Comparison of ENCODE assay signal across 23 mouse cellular contexts in the genomic region with DNA sequence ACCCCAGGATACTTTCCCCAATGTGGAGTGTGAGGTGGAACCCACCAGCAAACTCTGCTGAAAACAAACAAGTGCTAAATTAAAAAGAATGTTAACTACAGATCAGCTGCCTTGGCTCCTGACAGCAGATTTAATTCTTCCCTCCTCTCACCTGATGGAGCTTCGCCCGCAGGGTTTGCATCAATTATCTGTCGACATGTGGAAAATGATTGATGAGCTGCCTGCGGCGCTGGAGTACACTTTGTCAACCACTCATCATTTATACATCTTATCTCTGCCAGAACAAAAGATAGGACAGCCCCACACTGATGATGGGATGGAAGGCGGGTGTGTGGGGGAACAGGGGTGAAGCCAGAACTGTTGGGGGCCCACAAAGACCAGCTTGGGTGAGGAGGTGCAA.
DNase-seq lines count a peak whose midpoint lies in the region; ATAC-seq and TF ChIP-seq lines count a peak whose summit lies in the region.
"Had no signal": no experiment of that assay in that cellular context is flagged by ENCODE, and none has a peak within 500 bp of the region (broad histone marks: within the 10 kb centered on the region; RNA-seq: fewer than 3 reads in every experiment).

No protein-coding gene starts in this region.

- H3K9me3 ChIP-seq in limb, embryonic 14.5 days (ENCODE audit: control insufficient read depth, low read length): no peaks in the 10 kb centered on the region
- no peaks in the 10 kb centered on the region for H3K9me3 ChIP-seq in limb, embryonic 10.5 days (replicated peaks)
- H3K9me3 ChIP-seq in embryonic facial prominence, embryonic 10.5 days: no peaks in the 10 kb centered on the region
- no peaks in the 10 kb centered on the region for H3K9me3 ChIP-seq in hindbrain, embryonic 14.5 days (ENCODE audit: control insufficient read depth, low read length)
- H3K9me3 ChIP-seq: forebrain, embryonic 12.5 days; intestine, embryonic 15.5 days; kidney, embryonic 15.5 days; liver, embryonic 15.5 days; midbrain, embryonic 12.5 days; neural tube, embryonic 12.5 days had no signal

- no peak overlapping the region for H3K4me2 ChIP-seq in limb, embryonic 14.5 days (replicated peaks; ENCODE audit: low read depth, low read length, severe bottlenecking)
- H3K4me2 ChIP-seq in hindbrain, embryonic 14.5 days (replicated peaks): no peak overlapping the region
- H3K4me2 ChIP-seq: forebrain, embryonic 12.5 days; heart, embryonic 11.5 days; intestine, embryonic 15.5 days; kidney, embryonic 15.5 days; liver, embryonic 15.5 days; midbrain, embryonic 12.5 days; neural tube, embryonic 12.5 days had no signal

- H3K27ac ChIP-seq in limb, embryonic 14.5 days (replicated peaks; ENCODE audit: low read depth, low read length): no peak overlapping the region
- no peak overlapping the region for H3K27ac ChIP-seq in limb, embryonic 10.5 days
- no peak overlapping the region for H3K27ac ChIP-seq in embryonic facial prominence, embryonic 10.5 days (replicated peaks)
- H3K27ac ChIP-seq in hindbrain, embryonic 14.5 days: no peak overlapping the region
- H3K27ac ChIP-seq: forebrain, embryonic 12.5 days; intestine, embryonic 15.5 days; kidney, embryonic 15.5 days; liver, embryonic 15.5 days; midbrain, embryonic 12.5 days; neural tube, embryonic 12.5 days had no signal

- ATAC-seq in limb, embryonic 14.5 days (ENCODE audit: low FRiP score, low read depth): no peak
- no peak for ATAC-seq in hindbrain, embryonic 14.5 days (ENCODE audit: low FRiP score)
- ATAC-seq: activated CD4-positive, CD25-positive, alpha-beta regulatory T cell, adult 4 months; intestine, embryonic 15.5 days had no signal

- peak; percentile 55 for DNase-seq in limb, embryonic 14.5 days (ENCODE audit: low spot score)
- DNase-seq in limb, embryonic 10.5 days (ENCODE audit: low spot score): no peak
- DNase-seq in embryo, embryonic 11 days: peak; percentile 38
- peak; percentile 34 for DNase-seq in embryonic facial prominence, embryonic 10.5 days (ENCODE audit: low spot score)
- peak; percentile 51 for DNase-seq in hindbrain, embryonic 14.5 days (ENCODE audit: low spot score)
- no peak for DNase-seq in right cerebral cortex, adult 18-20 months
- no peak for DNase-seq in ovary, postnatal 36 days (ENCODE audit: low spot score)
- DNase-seq: adrenal gland, adult 8-10 months; cerebellum, adult 18-20 months; cerebellum, postnatal 25 days; kidney, postnatal 36 days; liver; lung, postnatal 10 days; thymus, adult 18-20 months; thymus, postnatal 4 days had no signal

- H3K9ac ChIP-seq in limb, embryonic 14.5 days (ENCODE audit: low read depth, low read length, severe bottlenecking): no peak overlapping the region
- no peak overlapping the region for H3K9ac ChIP-seq in hindbrain, embryonic 14.5 days
- H3K9ac ChIP-seq: forebrain, embryonic 12.5 days; intestine, embryonic 15.5 days; kidney, embryonic 15.5 days; liver, embryonic 15.5 days; midbrain, embryonic 12.5 days; neural tube, embryonic 12.5 days had no signal

- no peak overlapping the region for H3K4me3 ChIP-seq in limb, embryonic 14.5 days (replicated peaks; ENCODE audit: low read length)
- no peak overlapping the region for H3K4me3 ChIP-seq in limb, embryonic 10.5 days
- H3K4me3 ChIP-seq in embryonic facial prominence, embryonic 10.5 days: no peak overlapping the region
- H3K4me3 ChIP-seq in hindbrain, embryonic 14.5 days (replicated peaks; ENCODE audit: low read length): no peak overlapping the region
- H3K4me3 ChIP-seq: forebrain, embryonic 12.5 days; intestine, embryonic 15.5 days; kidney, embryonic 15.5 days; liver, embryonic 15.5 days; midbrain, embryonic 12.5 days; neural tube, embryonic 12.5 days had no signal

- H3K36me3 ChIP-seq in limb, embryonic 14.5 days (ENCODE audit: control insufficient read depth, insufficient read depth, low read length): no peaks in the 10 kb centered on the region
- H3K36me3 ChIP-seq in limb, embryonic 10.5 days: no peaks in the 10 kb centered on the region
- H3K36me3 ChIP-seq in embryonic facial prominence, embryonic 10.5 days (replicated peaks): no peaks in the 10 kb centered on the region
- H3K36me3 ChIP-seq in hindbrain, embryonic 14.5 days (replicated peaks; ENCODE audit: control insufficient read depth, insufficient read depth): no peaks in the 10 kb centered on the region
- H3K36me3 ChIP-seq: forebrain, embryonic 12.5 days; intestine, embryonic 15.5 days; kidney, embryonic 15.5 days; liver, embryonic 15.5 days; midbrain, embryonic 12.5 days; neural tube, embryonic 12.5 days had no signal

- no peaks in the 10 kb centered on the region for H3K4me1 ChIP-seq in limb, embryonic 14.5 days (ENCODE audit: control insufficient read depth, insufficient read depth, low read length)
- peaks cover 6% of the 10 kb centered on the region; the same call in 1 of the 2 replicates for H3K4me1 ChIP-seq in limb, embryonic 10.5 days
- H3K4me1 ChIP-seq in embryonic facial prominence, embryonic 10.5 days: peaks cover 18% of the 10 kb centered on the region
- peaks cover 5% of the 10 kb centered on the region; the same call in 1 of the 2 replicates for H3K4me1 ChIP-seq in hindbrain, embryonic 14.5 days (replicated peaks; ENCODE audit: control insufficient read depth, insufficient read depth, low read length)
- H3K4me1 ChIP-seq: forebrain, embryonic 12.5 days; intestine, embryonic 15.5 days; kidney, embryonic 15.5 days; liver, embryonic 15.5 days; midbrain, embryonic 12.5 days had no signal

- TF ChIP-seq POLR2A in limb, embryonic 14.5 days (IDR thresholded peaks at IDR 0.05; ENCODE audit: borderline replicate concordance, extremely low read depth, insufficient read depth, insufficient read length): no peak

- WGBS in limb, embryonic 14.5 days: 59% methylated on average over 6 of the region's 6 CpGs
- 43% methylated on average over 6 of the region's 6 CpGs for WGBS in limb, embryonic 10.5 days
- WGBS in embryonic facial prominence, embryonic 10.5 days: 76% methylated on average over 6 of the region's 6 CpGs
- WGBS in hindbrain, embryonic 14.5 days: 44% methylated on average over 6 of the region's 6 CpGs

- no peaks in the 10 kb centered on the region for H3K27me3 ChIP-seq in limb, embryonic 14.5 days (ENCODE audit: control insufficient read depth, insufficient read depth, low read length)
- H3K27me3 ChIP-seq in limb, embryonic 10.5 days (ENCODE audit: low read depth, poor library complexity, severe bottlenecking): peaks cover 47% of the 10 kb centered on the region
- H3K27me3 ChIP-seq in embryonic facial prominence, embryonic 10.5 days (replicated peaks; ENCODE audit: low read depth, poor library complexity, severe bottlenecking): no peaks in the 10 kb centered on the region
- 0 out of 2 replicates have a peak, but pooled peaks cover 3% of the 10 kb centered on the region for H3K27me3 ChIP-seq in hindbrain, embryonic 14.5 days (ENCODE audit: control insufficient read depth, insufficient read depth, low read length)
- H3K27me3 ChIP-seq: intestine, embryonic 15.5 days; liver, embryonic 15.5 days; midbrain, embryonic 12.5 days; neural tube, embryonic 12.5 days had no signal

Comparison
In these comparisons a context has a peak if more than half of its experiments do, and no peak if none do; other contexts are left out.
1. DNase-seq: peak in limb, embryonic 14.5 days (single experiment), embryo, embryonic 11 days (single experiment), embryonic facial prominence, embryonic 10.5 days (single experiment) and hindbrain, embryonic 14.5 days (single experiment); none in limb, embryonic 10.5 days (single experiment), right cerebral cortex, adult 18-20 months (single experiment) and ovary, postnatal 36 days (single experiment).